Mouse (Mus musculus) neural tube, embryonic 15.5 days (tissue): ENCODE data around the gene Chn1. TPM values are rescaled to one million over a fixed set of nuclear protein-coding genes. Genes with fewer than 3 reads are reported as not detected.

Source experiments
- ATAC-seq: fragments of 200-750 bp; cut with Nextera tagmentation; 2 replicates; pipeline ENCODE4 v1.8.0; 2017; ENCODE audit warnings: mild to moderate bottlenecking, moderate TSS enrichment, moderate library complexity; ENCODE audit not compliant: low FRiP score
- H3K27ac ChIP-seq: fragments of 300-500 bp; sonication (generic); replicated peaks from 2 replicates; pipeline ENCODE4 v1.5.1; 2015; ENCODE audit warnings: mild to moderate bottlenecking, inconsistent platforms
- H3K27me3 ChIP-seq: fragments of 300-500 bp; sonication (generic); replicated peaks from 2 replicates; pipeline ENCODE4 v1.6.1; 2015; ENCODE audit warnings: inconsistent platforms
- H3K36me3 ChIP-seq: fragments of 300-500 bp; sonication (generic); 2 replicates; pipeline ENCODE4 v1.6.1; 2015; ENCODE audit warnings: inconsistent platforms
- H3K4me1 ChIP-seq: fragments of 300-500 bp; sonication (generic); 2 replicates; pipeline ENCODE4 v1.6.1; 2015; ENCODE audit warnings: inconsistent platforms
- H3K4me2 ChIP-seq: fragments of 300-500 bp; sonication (generic); 2 replicates; pipeline ENCODE4 v1.6.1; 2015; ENCODE audit warnings: inconsistent platforms, mild to moderate bottlenecking, moderate library complexity
- H3K4me3 ChIP-seq: fragments of 300-500 bp; sonication (generic); replicated peaks from 2 replicates; pipeline ENCODE4 v1.5.1; 2015; ENCODE audit warnings: mild to moderate bottlenecking, inconsistent platforms
- H3K9ac ChIP-seq: fragments of 300-500 bp; sonication (generic); replicated peaks from 2 replicates; pipeline ENCODE4 v1.6.1; 2015; ENCODE audit warnings: mild to moderate bottlenecking, inconsistent platforms
- H3K9me3 ChIP-seq: fragments of 300-500 bp; sonication (generic); replicated peaks from 2 replicates; pipeline ENCODE4 v1.6.1; 2016; ENCODE audit warnings: inconsistent platforms
- WGBS: fragments of 180-500 bp; shearing (Covaris S2); methylation state at CpG from one replicate; pipeline ENCODE4 v1.1.7; 2015; ENCODE audit warnings: mixed read lengths; 5-methylcytosine and 5-hydroxymethylcytosine counted together
- polyA plus RNA-seq: library from polyadenylated mRNA; unstranded; fragments of >200 nt; fragmentation: Nextera tagmentation; extraction: Ambion mirVana; gene quantifications from 2 replicates; pipeline ENCODE4 v1.2.1, GENCODE M21; 2015

Gene Chn1
- polyA plus RNA-seq, 1 experiment from 2014 or later, result 101 TPM

- ATAC-seq, result no peak
- 61% methylated on average over 4 of the region's 4 CpGs for WGBS
- Histone ChIP-seq H3K36me3 (no peaks in the 10 kb centered on the region), H3K9me3 (no peaks in the 10 kb centered on the region), H3K4me3 (no peak overlapping the region), H3K4me1 (peaks cover 29% of the 10 kb centered on the region), H3K27ac (no peak overlapping the region), H3K4me2 (no peak overlapping the region), H3K9ac (no peak overlapping the region), H3K27me3 (0 out of 2 replicates have a peak, but pooled peaks cover 4% of the 10 kb centered on the region)
These were observed 188.0 kb downstream of the Chn1 start for GRCm38 (mm10) chr2:73587109-73587506.

DNA sequence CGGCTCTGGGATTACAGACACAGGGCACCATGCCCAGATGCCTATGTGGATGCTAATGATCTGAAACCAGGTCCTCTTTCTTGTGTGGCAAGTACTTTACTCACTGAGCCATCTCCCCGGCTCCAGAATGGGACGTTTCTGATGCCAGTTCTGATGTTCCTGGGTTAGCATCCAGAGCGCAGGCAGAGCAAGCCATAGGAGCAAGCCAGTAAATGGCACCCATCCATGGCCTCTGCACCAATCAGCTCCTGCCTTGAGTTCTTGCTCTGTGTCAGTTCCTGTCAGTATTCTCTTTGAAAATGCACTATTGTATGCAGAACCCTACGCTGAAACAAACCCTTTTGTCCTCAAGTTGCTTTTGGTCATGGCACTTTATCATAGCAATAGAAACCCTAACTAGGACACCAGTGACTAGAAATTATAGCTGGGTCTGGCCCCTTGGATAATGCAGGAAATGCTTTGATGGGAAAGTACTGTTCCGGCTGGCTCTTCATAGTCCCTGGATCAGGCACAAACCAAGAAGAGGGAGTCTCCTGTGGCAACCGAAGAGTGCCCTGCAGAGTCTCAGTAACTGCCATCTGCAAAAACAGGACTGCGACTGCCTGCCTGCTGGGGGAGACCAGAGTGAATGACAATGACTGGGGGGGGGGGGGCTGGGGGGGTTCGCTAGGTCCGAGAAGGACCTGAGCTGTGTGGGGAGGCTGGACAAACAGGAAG lies 188.6 kb downstream of the Chn1 start:
- no peak overlapping the region for H3K9ac ChIP-seq
- no peak overlapping the region for H3K4me3 ChIP-seq
- H3K27me3 ChIP-seq, result 0 out of 2 replicates have a peak, but pooled peaks cover 4% of the 10 kb centered on the region
- H3K4me2 ChIP-seq, result no peak overlapping the region
- no peak overlapping the region for H3K27ac ChIP-seq
- ATAC-seq, result no peak
- no peaks in the 10 kb centered on the region for H3K36me3 ChIP-seq
- H3K9me3 ChIP-seq, result no peaks in the 10 kb centered on the region
- WGBS, result 42% methylated on average over 10 of the region's 10 CpGs
- peaks cover 29% of the 10 kb centered on the region for H3K4me1 ChIP-seq

DNA sequence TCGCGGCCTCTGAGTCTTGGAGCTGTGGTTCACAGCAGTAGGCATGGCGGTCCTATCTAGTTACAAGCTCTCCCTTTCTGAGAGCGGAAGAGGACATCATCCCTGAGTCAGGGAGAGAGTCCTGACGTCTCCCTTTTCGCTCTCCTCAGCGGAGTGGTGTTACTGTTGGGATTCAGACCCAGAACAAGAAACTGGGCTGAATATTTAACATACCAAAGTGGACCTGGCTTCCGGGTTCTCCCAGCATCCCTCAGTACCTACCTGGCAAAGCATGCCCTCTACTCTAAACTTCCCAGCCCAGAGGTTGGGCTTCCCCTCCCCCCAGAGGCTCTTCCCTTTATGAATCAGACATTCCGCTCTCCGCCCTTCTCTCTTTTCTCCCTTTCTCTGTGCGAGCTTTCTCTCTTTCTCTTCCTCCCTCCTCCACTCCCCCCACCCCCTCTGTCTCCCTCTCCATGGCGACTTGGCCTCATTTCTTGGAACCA lies 189.8 kb downstream of the Chn1 start:
- no peaks in the 10 kb centered on the region for H3K9me3 ChIP-seq
- peak overlapping the region; percentile 41 for H3K4me3 ChIP-seq
- peak overlapping the region; percentile 26; the same call in 1 of the 2 replicates for H3K9ac ChIP-seq
- H3K27ac ChIP-seq, result no peak overlapping the region
- ATAC-seq, result peak; percentile 52; the same call in 1 of the 2 replicates
- 0 out of 2 replicates have a peak, but pooled peaks cover 4% of the 10 kb centered on the region for H3K27me3 ChIP-seq
- peak overlapping the region; percentile 61 for H3K4me2 ChIP-seq
- no peaks in the 10 kb centered on the region for H3K36me3 ChIP-seq
- 12% methylated on average over 12 of the region's 12 CpGs for WGBS
- H3K4me1 ChIP-seq, result peaks cover 23% of the 10 kb centered on the region

DNA sequence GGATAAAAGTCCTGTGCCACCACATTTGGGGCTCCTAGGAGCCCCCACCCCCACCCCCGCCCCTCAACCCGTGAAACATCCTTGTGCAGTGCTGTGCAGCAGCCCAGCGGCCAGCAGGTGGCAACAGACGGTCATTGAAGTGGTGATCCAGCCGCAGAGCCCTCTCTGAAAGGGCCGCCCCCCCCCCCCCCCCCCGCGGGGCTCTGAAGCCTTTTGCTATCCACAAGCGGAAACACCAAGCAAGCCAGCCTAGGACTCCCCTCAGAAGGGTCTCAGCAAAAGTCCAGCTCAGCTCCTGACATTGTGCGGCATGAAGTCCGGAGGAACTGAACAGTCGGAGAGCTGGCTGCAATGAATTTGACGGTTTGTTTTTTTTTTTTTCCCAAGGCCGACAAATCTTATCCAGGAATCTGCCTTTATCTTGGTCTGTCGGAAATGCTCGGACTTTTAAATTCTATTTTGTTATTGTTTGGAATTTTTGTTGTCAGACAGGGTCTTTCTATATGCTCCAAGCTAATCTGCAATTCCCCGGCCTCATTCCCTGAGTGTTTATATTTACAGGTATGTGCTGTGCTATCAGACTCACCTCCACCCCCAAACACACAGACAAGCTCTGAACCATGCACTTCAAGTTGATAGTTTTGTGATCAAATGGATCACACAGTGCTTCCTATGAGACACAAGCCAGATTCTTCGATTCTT lies 190.3 kb downstream of the Chn1 start:
- 2% methylated on average over 17 of the region's 18 CpGs for WGBS
- Histone ChIP-seq H3K27me3 (0 out of 2 replicates have a peak, but pooled peaks cover 4% of the 10 kb centered on the region), H3K36me3 (no peaks in the 10 kb centered on the region), H3K9ac (peak overlapping the region; percentile 26), H3K4me3 (peak overlapping the region; percentile 41), H3K4me1 (peaks cover 17% of the 10 kb centered on the region), H3K27ac (no peak overlapping the region), H3K4me2 (peak overlapping the region; percentile 61), H3K9me3 (no peaks in the 10 kb centered on the region)
- ATAC-seq, result peak; percentile 88

DNA sequence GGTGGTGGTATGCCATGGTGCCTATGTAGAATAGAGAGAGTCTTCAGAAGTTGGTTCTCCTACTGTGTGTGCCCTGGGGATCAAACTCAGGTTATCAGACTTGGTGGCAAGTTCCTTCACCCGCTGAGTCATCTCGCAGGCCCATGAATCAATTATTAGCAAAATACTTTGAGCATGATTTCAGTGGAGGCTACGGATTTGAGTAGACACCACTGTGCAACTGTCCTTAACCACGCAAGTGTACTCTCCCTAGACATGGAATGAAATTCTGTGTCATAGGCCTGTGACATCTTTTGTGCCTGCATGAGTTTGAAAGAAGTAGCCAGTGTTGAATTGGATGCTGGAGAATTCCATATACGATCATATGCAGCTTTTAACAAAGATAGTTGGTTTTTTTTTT lies 194.4 kb downstream of the Chn1 start:
- no peak overlapping the region for H3K4me3 ChIP-seq
- 94% methylated on average over 5 of the region's 5 CpGs for WGBS
- H3K9me3 ChIP-seq, result no peaks in the 10 kb centered on the region
- ATAC-seq, result no peak
- no peak overlapping the region for H3K9ac ChIP-seq
- peaks cover 11% of the 10 kb centered on the region for H3K4me1 ChIP-seq
- H3K4me2 ChIP-seq, result no peak overlapping the region
- H3K36me3 ChIP-seq, result no peaks in the 10 kb centered on the region
- H3K27ac ChIP-seq, result no peak overlapping the region
- 0 out of 2 replicates have a peak, but pooled peaks cover 4% of the 10 kb centered on the region for H3K27me3 ChIP-seq

DNA sequence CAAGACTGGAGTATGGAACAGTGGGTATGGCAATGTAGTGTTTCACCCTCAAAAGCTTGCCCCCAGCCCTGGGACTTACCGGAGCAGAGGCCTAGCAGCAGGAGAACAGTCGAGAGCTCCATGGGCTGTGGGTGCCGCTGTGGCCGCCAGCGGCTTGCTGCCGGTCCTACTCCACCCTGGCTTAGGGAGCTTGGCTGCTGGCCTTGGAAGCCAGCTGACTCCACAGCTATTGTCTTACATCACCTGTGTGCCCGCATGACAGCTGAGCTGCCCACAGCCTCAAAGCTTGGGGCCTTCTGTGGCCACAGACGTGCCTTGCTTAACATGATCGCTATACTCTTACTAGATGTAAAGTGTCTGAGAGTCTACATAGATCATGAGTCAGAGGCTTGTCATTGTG lies 195.0 kb downstream of the Chn1 start, which contains the start of gene Chrna1:
Gene Chrna1 (minus strand): TSS at position 173 of the 400 bp plus-strand sequence.
- Histone ChIP-seq H3K27ac (no peak within 1 kb of the TSS), H3K36me3 (no peaks in the 10 kb centered on the region), H3K4me2 (no peak within 1 kb of the TSS), H3K4me1 (peaks cover 5% of the 10 kb centered on the region), H3K9me3 (no peaks in the 10 kb centered on the region), H3K4me3 (no peak within 1 kb of the TSS), H3K9ac (no peak within 1 kb of the TSS), H3K27me3 (0 out of 2 replicates have a peak, but pooled peaks cover 4% of the 10 kb centered on the region)
- no peak for ATAC-seq
- WGBS, result 91% methylated on average over 9 of the region's 9 CpGs

DNA sequence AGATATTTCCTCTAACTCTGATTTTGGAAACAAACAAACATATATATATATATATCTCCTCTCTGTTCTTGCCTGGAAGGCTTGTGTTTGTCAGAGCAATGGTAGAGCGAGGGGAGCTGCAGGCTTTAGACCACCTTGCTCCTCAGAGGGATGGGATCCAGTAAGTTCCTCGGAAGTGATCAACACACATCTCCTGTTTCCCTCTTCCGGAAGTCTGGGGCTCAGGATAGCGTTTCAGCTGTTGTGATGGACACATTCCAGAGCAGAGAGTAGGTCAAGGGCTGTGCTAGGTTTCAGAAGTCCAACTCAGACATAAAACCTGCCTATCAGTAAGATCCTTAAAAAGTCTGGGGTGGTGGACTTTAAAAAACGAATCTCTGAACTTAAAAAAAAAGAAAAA lies 196.0 kb downstream of the Chn1 start:
- H3K27me3 ChIP-seq, result 0 out of 2 replicates have a peak, but pooled peaks cover 4% of the 10 kb centered on the region
- H3K27ac ChIP-seq, result no peak overlapping the region
- no peak overlapping the region for H3K9ac ChIP-seq
- no peak overlapping the region for H3K4me3 ChIP-seq
- no peak for ATAC-seq
- no peaks in the 10 kb centered on the region for H3K9me3 ChIP-seq
- no peaks in the 10 kb centered on the region for H3K36me3 ChIP-seq
- WGBS, result 70% methylated on average over 5 of the region's 5 CpGs
- H3K4me2 ChIP-seq, result no peak overlapping the region
- H3K4me1 ChIP-seq, result no peaks in the 10 kb centered on the region; the same call in 1 of the 2 replicates

GRCm38 (mm10) chr2:73574418-73574817 lies 200.7 kb downstream of the Chn1 start:
- no peak overlapping the region for H3K9ac ChIP-seq
- H3K4me1 ChIP-seq, result peaks cover 5% of the 10 kb centered on the region
- no peaks in the 10 kb centered on the region for H3K36me3 ChIP-seq
- no peak overlapping the region for H3K4me2 ChIP-seq
- WGBS, result 85% methylated on average over 6 of the region's 6 CpGs
- H3K4me3 ChIP-seq, result no peak overlapping the region
- no peaks in the 10 kb centered on the region for H3K27me3 ChIP-seq
- H3K9me3 ChIP-seq, result no peaks in the 10 kb centered on the region
- ATAC-seq, result no peak
- H3K27ac ChIP-seq, result no peak overlapping the region

DNA sequence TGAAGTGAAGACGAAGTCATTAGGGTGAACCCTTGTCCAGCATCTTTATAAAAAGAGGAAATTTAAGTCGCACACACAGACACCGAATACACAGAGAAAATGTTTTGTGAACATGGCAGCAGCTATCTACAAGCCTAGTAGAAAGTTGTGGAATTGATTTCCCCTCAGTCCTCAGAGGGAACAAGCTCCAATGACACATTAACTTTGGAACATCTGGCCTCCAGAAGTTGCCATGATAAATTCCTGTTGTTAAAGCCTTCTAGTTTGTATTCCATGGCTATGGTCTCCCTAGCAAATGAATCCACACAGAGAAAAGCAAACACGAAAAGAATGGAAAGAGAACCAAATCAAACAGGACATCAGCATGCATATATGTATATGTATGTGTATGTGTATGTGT lies 201.6 kb downstream of the Chn1 start:
- H3K9ac ChIP-seq, result no peak overlapping the region
- peak overlapping the region; percentile 53 for H3K4me2 ChIP-seq
- H3K9me3 ChIP-seq, result no peaks in the 10 kb centered on the region
- H3K4me3 ChIP-seq, result no peak overlapping the region
- H3K27ac ChIP-seq, result peak overlapping the region; percentile 58; the same call in 1 of the 2 replicates
- no peak for ATAC-seq
- 85% methylated on average over 4 of the region's 4 CpGs for WGBS
- H3K27me3 ChIP-seq, result no peaks in the 10 kb centered on the region
- peaks cover 5% of the 10 kb centered on the region for H3K4me1 ChIP-seq
- H3K36me3 ChIP-seq, result no peaks in the 10 kb centered on the region

DNA sequence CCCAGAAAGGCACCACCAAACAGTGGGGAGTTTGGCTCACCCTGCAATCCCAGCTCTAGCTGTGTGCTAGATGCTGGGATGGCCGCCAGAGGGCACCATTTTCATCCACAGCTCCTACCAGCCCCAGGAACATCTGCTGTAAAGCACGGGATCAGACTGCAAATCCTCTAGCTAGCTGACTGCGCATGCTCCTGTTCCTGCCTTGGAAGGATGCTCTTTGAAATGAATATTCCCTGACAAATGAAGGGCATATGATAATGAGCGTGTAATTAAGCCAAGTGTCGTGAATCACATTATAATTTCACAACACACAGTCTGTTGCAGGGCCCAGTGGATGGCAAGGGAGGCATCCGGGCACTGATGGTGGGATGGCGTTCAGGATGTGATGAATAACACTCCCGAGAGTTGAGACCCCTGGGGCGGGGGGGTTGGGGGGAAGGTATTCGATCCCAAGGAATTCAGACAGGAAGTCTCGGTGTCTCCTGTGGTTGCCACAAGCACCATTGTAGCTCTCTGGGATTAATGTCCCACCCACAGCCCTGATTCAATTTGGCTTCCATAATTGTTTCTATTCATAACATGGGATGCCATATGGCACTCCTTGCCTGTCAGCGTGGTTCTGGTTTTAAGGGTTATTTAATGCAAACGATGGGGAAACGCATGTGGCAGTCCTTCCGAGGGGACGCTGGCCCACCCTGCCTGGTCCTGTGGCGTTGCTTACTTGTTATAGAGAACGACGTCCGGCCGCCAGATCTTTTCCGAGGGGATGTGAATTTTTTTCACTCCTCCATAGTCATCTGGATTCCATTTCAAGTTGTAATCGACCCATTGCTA lies 202.4 kb downstream of the Chn1 start:
- 0 out of 2 replicates have a peak, but pooled peaks cover 2% of the 10 kb centered on the region for H3K27me3 ChIP-seq
- H3K36me3 ChIP-seq, result no peaks in the 10 kb centered on the region
- H3K4me3 ChIP-seq, result peak overlapping the region; percentile 30
- peak overlapping the region; percentile 58 for H3K27ac ChIP-seq
- ATAC-seq, result peak; percentile 92
- peaks cover 5% of the 10 kb centered on the region for H3K4me1 ChIP-seq
- H3K9ac ChIP-seq, result peak overlapping the region; percentile 11; the same call in 1 of the 2 replicates
- H3K4me2 ChIP-seq, result peak overlapping the region; percentile 53
- no peaks in the 10 kb centered on the region for H3K9me3 ChIP-seq
- WGBS, result 12% methylated on average over 23 of the region's 23 CpGs

- no peak overlapping the region for H3K9ac ChIP-seq
- no peaks in the 10 kb centered on the region for H3K36me3 ChIP-seq
- 76% methylated on average over 6 of the region's 6 CpGs for WGBS
- peaks cover 5% of the 10 kb centered on the region for H3K4me1 ChIP-seq
- H3K27ac ChIP-seq, result no peak overlapping the region
- H3K27me3 ChIP-seq, result 0 out of 2 replicates have a peak, but pooled peaks cover 2% of the 10 kb centered on the region
- no peak for ATAC-seq
- no peak overlapping the region for H3K4me3 ChIP-seq
- H3K9me3 ChIP-seq, result no peaks in the 10 kb centered on the region
- no peak overlapping the region for H3K4me2 ChIP-seq
These were observed 203.2 kb downstream of the Chn1 start for GRCm38 (mm10) chr2:73571901-73572300.
